Mouse (Mus musculus): ENCODE results near the gene Ehbp1l1.

DNA sequence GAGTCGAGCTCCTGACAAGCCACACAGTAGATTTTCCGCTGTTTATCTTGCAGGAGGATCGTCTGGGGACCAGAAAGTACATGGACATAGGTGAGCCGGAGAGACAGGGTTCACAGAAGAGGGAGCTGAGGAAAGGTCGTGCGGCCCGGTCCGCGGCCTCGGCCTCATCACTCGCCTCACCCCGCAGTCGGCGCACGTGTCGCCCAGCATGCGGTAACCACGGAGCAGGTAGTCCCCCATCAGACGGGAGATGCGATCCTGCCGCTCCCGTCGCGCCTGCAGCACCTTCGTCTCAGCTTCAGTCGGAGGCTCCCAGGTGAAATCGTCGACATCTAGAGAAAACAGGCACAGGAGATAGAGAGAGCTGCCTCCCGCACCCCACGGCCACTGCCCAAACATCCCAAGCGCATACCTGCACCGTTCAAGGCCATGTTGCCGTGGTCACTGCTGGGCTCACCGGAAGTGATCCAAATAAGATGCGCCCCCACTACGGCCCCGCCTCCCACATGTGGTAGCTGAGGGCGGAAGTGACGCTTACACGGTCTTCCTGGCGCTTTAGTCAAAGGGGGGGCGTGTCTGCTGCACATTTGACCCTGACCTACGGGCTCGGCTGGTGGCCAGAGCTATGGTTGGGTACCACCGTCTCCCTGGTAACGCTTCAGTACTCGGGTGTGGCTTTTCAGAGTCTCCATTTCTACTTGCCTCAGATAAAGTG, 5.3 kb upstream of the Ehbp1l1 start:
- no peak for TF ChIP-seq CTCF (IDR thresholded peaks at IDR 0.05; ENCODE audit: low read depth, low read length)
- TF ChIP-seq POLR2AphosphoS5 (IDR thresholded peaks at IDR 0.05; ENCODE audit: insufficient replicate concordance, low read depth, low read length): no peak
- no peak for TF ChIP-seq GATA2 (IDR thresholded peaks at IDR 0.05; ENCODE audit: borderline replicate concordance, low read depth, low read length)
- no peak for TF ChIP-seq TAL1 (conservative IDR thresholded peaks at IDR 0.05; ENCODE audit: low read depth, low read length)
- no peak for TF ChIP-seq GATA1 (IDR thresholded peaks at IDR 0.05; ENCODE audit: borderline replicate concordance, low read length)

Measured in G1E (cell line).